Mouse (Mus musculus) olfactory bulb, adult 2 months (tissue): ENCODE measurements around the gene Zfp61.

Experiments
- CTCF ChIP-seq: fragments of 200-500 bp; IDR thresholded peaks from 2 replicates; pipeline ENCODE4 v1.5.1; 2012; ENCODE audit warnings: low read depth, mild to moderate bottlenecking, low read length, moderate library complexity; ENCODE audit not compliant: insufficient read depth
- POLR2A ChIP-seq: fragments of 200-500 bp; IDR thresholded peaks from 2 replicates; pipeline ENCODE4 v1.6.1; 2012; ENCODE audit warnings: mild to moderate bottlenecking, low read depth, low read length, moderate library complexity; ENCODE audit not compliant: insufficient read depth

GRCm38 (mm10) chr7:24296386-24296785 is 4.6 kb downstream of the Zfp61 start:
- no peak for TF ChIP-seq POLR2A
- no peak for TF ChIP-seq CTCF
